Mouse (Mus musculus) stomach, embryonic 14.5 days (tissue): Measurements from ENCODE around the gene N4bp3. TPM values are rescaled to one million over a fixed set of nuclear protein-coding genes. Genes with fewer than 3 reads are reported as not detected.
"Not testable (repeated sequence)": the region's sequence is repeated elsewhere in the genome, so short reads cannot be mapped to it uniquely, and the experiment has no call there.

ENCODE experiments used
- ATAC-seq: fragments of 200-750 bp; cut with Nextera tagmentation; 2 replicates; pipeline ENCODE4 v1.8.0; 2017; ENCODE audit warnings: low read depth, moderate TSS enrichment; ENCODE audit not compliant: insufficient number of reproducible peaks, insufficient read depth, low FRiP score
- H3K27ac ChIP-seq: fragments of 300-500 bp; sonication (generic); 2 replicates; pipeline ENCODE4 v1.5.1; 2014; ENCODE audit warnings: mild to moderate bottlenecking, low read length, moderate library complexity, mixed read lengths
- H3K27me3 ChIP-seq: fragments of 300-500 bp; sonication (generic); 2 replicates; pipeline ENCODE4 v1.6.1; 2014; ENCODE audit warnings: low read length, control low read depth, mixed read lengths; ENCODE audit not compliant: control insufficient read depth, insufficient read depth
- H3K36me3 ChIP-seq: fragments of 300-500 bp; sonication (generic); 2 replicates; pipeline ENCODE4 v1.6.1; 2014; ENCODE audit warnings: mild to moderate bottlenecking, control low read depth, low read length, moderate library complexity, mixed read lengths; ENCODE audit not compliant: control insufficient read depth, insufficient read depth
- H3K4me1 ChIP-seq: fragments of 300-500 bp; sonication (generic); 2 replicates; pipeline ENCODE4 v1.6.1; 2014; ENCODE audit warnings: low read length, control low read depth, mixed read lengths; ENCODE audit not compliant: control insufficient read depth, insufficient read depth
- H3K4me2 ChIP-seq: fragments of 300-500 bp; sonication (generic); replicated peaks from 2 replicates; pipeline ENCODE4 v1.6.1; 2014; ENCODE audit warnings: low read depth, low read length, control low read depth
- H3K4me3 ChIP-seq: fragments of 300-500 bp; sonication (generic); 2 replicates; pipeline ENCODE4 v1.5.1; 2014; ENCODE audit warnings: low read depth, low read length, control low read depth
- H3K9ac ChIP-seq: fragments of 300-500 bp; sonication (generic); replicated peaks from 2 replicates; pipeline ENCODE4 v1.6.1; 2014; ENCODE audit warnings: low read depth, mild to moderate bottlenecking, control low read depth, low read length, moderate library complexity, mixed read lengths
- H3K9me3 ChIP-seq: fragments of 300-500 bp; sonication (generic); 2 replicates; pipeline ENCODE4 v1.6.1; 2016; ENCODE audit warnings: low read depth, low read length, control low read depth; ENCODE audit not compliant: control insufficient read depth
- WGBS: fragments of 180-500 bp; shearing (Covaris S2); extraction: QIAGEN DNeasy Blood & Tissue Kit; methylation state at CpG from one replicate; pipeline ENCODE4 v1.1.7; 2014; 5-methylcytosine and 5-hydroxymethylcytosine counted together
- polyA plus RNA-seq: library from polyadenylated mRNA; unstranded; fragments of >200 nt; fragmentation: Nextera tagmentation; extraction: Ambion mirVana; gene quantifications from 2 replicates; pipeline ENCODE4 v1.2.1, GENCODE M21; 2014

N4bp3 gene
- polyA plus RNA-seq, 1 experiment from 2014 or later, result 12.7 TPM

DNA sequence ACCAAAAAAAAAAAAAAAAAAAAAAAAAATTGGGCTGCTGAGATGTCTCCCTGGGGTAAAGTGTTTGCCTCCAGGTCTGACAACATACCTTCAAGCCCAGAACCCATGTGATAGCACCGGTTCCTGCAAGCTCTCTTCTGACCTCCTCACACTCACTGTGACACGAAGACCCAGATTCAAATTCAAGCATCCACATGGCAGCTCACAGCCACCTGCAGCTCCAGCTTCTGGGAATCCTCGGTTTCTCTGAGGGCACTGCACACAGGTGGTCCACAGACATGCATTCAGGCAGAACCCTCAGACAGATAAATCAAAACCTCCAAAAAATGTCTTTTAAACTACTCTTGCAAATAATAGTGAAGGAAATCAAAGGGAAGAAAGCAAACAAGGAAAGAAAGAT is 28.8 kb upstream of the N4bp3 start:
- H3K36me3 ChIP-seq, result no peaks in the 10 kb centered on the region
- 66% methylated on average over 3 of the region's 3 CpGs for WGBS
- no peak for ATAC-seq
- no peaks in the 10 kb centered on the region for H3K4me1 ChIP-seq
- no peak overlapping the region for H3K9ac ChIP-seq
- no peak overlapping the region for H3K4me2 ChIP-seq
- no peak overlapping the region for H3K4me3 ChIP-seq
- H3K27me3 ChIP-seq, result no peaks in the 10 kb centered on the region
- no peaks in the 10 kb centered on the region for H3K9me3 ChIP-seq
- no peak overlapping the region for H3K27ac ChIP-seq

DNA sequence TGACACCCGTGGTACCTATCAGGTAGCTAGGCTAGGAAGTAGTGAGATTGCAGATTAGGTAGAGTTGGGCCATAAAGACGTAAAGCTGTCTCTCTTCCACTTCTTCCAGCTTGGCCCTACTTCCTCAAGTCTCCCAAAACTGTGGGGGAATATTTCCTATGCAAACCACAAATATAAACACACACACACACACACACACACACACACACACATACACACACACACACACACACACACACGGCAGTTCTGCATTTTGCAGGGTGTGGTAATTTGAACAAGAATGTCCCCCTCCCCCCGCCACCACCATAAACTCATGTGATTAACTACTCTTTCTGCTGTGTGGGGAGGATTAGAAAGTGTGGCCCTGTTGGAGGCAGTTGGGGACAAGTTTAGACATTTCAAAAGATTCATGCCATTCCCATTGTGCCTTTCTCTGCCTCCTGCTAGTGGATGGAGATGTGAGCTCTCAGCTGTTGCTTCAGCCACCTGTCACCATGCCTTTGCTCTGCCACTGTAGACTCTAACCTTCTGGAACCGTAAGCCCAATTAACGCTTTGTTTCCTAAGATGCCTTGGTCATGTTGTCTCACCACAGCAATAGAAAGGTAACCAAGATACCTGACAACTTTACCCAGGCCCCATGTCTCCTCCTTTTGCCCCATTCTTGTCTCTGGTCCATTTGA is 27.2 kb upstream of the N4bp3 start:
- ATAC-seq, result no peak
- 62% methylated on average over 6 of the region's 6 CpGs for WGBS
- H3K4me1 ChIP-seq, result no peaks in the 10 kb centered on the region
- H3K4me2 ChIP-seq, result no peak overlapping the region
- H3K27ac ChIP-seq, result no peak overlapping the region
- no peaks in the 10 kb centered on the region for H3K36me3 ChIP-seq
- H3K9me3 ChIP-seq, result no peaks in the 10 kb centered on the region
- H3K27me3 ChIP-seq, result no peaks in the 10 kb centered on the region
- no peak overlapping the region for H3K9ac ChIP-seq
- no peak overlapping the region for H3K4me3 ChIP-seq

DNA sequence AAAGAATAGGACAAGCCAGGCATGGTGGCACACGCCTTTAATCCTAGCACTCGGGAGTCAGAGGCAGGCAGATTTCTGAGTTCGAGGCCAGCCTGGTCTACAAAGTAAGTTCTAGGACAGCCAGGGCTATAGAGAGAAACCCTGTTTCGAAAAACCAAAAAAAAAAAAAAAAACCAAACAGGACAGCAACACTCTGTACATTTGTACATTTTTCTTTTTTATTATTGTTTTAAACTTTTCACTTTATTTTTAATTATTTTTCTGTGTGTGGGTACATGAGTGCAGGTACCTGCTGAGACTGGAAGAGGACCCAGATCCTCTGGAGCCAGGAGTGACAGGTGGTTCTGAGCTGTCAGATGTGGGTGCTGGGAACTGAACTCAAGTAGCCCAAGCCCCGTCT is 24.7 kb upstream of the N4bp3 start:
- no peak for ATAC-seq
- Histone ChIP-seq H3K4me2 (no peak overlapping the region), H3K9me3 (no peaks in the 10 kb centered on the region), H3K4me1 (no peaks in the 10 kb centered on the region), H3K27me3 (no peaks in the 10 kb centered on the region), H3K9ac (no peak overlapping the region), H3K4me3 (no peak overlapping the region), H3K27ac (no peak overlapping the region), H3K36me3 (no peaks in the 10 kb centered on the region)
- WGBS, result 76% methylated on average over 5 of the region's 5 CpGs

DNA sequence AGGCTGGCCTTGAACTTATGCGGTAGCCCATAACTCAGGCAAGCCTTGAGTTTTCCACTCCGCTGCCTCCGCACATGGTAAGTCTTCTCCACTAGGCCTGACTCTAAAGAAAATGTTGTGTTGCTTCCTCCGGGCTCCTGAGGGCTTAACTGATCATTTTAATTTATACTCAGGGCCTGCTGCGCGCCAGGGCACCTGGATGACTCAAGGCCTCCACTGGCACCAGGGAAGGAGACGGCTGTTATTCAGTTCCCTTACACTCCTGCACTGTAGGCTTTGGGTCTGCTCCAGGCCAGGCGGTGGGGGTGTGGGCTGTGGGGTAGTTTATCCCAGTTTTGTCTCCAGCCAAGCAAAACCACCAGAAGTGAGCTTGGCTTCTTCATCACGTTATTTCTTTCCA is 22.6 kb upstream of the N4bp3 start:
- Histone ChIP-seq H3K27ac (no peak overlapping the region), H3K36me3 (no peaks in the 10 kb centered on the region), H3K4me2 (no peak overlapping the region), H3K4me3 (no peak overlapping the region), H3K9ac (no peak overlapping the region), H3K9me3 (no peaks in the 10 kb centered on the region), H3K4me1 (no peaks in the 10 kb centered on the region), H3K27me3 (no peaks in the 10 kb centered on the region)
- 79% methylated on average over 9 of the region's 9 CpGs for WGBS
- ATAC-seq, result no peak

DNA sequence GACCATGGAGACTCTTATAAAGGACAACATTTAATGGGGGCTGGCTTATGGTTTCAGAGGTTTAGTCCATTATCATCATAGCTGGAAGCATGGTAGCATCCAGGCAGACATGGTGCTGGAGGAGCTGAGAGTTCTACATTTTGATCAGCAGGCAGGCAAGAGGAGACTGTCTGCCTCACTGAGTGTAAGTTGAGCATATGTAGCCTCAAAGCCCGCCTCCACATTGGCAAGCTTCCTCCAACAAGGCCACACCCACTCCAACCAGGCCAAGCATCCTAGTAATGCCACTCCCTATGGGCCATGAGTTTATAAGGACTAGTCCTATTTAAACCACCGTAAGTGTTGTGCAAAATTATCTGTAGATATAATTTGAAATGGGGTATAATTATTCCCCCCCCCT is 20.7 kb upstream of the N4bp3 start:
- Histone ChIP-seq H3K4me3 (no peak overlapping the region), H3K4me2 (no peak overlapping the region), H3K4me1 (no peaks in the 10 kb centered on the region), H3K36me3 (no peaks in the 10 kb centered on the region), H3K9me3 (no peaks in the 10 kb centered on the region), H3K27me3 (no peaks in the 10 kb centered on the region), H3K9ac (no peak overlapping the region), H3K27ac (no peak overlapping the region)
- ATAC-seq, result no peak
- WGBS, result 82% methylated on average over 2 of the region's 2 CpGs

DNA sequence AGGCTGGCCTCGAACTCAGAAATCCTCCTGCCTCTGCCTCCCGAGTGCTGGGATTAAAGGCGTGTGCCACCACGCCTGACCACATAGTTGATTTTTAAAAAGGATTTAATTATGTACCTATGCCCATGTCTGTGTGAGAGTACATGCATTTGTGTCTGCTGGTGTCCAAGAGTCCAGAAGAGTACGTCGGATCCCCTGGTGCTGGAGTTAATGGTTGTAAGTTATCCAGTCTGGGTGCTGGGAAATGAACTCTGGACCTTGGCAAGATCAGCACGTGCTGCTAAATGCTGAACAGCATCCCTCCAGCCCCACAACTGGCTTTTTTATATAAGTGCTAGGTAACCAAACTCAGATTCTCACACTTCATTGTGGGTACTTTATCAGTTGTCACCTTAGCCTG is 20.2 kb upstream of the N4bp3 start:
- Histone ChIP-seq H3K4me3 (no peak overlapping the region), H3K36me3 (no peaks in the 10 kb centered on the region), H3K9me3 (no peaks in the 10 kb centered on the region), H3K9ac (no peak overlapping the region), H3K27me3 (no peaks in the 10 kb centered on the region), H3K4me2 (no peak overlapping the region), H3K27ac (no peak overlapping the region), H3K4me1 (no peaks in the 10 kb centered on the region)
- ATAC-seq, result no peak
- 97% methylated on average over 7 of the region's 7 CpGs for WGBS

DNA sequence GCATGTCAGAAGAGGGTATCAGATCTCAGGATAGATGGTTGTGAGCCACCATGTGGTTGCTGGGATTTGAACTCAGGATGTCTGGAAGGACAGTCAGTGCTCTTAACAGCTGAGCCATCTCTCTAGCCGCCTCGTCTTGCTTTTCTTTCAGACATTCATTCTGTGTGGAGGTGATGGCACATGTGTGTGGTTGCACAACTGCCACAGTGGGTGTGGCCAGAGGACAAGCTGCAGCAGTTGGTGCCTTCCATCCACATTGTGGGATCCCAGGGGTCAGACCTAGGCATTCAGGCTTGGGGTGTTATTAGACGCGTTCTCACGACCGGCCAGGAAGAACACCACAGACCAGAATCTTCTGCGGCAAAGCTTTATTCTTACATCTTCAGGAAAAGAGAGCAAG is 14.1 kb upstream of the N4bp3 start:
- not testable (repeated sequence) for H3K4me1 ChIP-seq, H3K36me3 ChIP-seq, H3K4me2 ChIP-seq, H3K9ac ChIP-seq, H3K27ac ChIP-seq, H3K9me3 ChIP-seq, H3K27me3 ChIP-seq, ATAC-seq, H3K4me3 ChIP-seq
- 94% methylated on average over 7 of the region's 7 CpGs for WGBS

DNA sequence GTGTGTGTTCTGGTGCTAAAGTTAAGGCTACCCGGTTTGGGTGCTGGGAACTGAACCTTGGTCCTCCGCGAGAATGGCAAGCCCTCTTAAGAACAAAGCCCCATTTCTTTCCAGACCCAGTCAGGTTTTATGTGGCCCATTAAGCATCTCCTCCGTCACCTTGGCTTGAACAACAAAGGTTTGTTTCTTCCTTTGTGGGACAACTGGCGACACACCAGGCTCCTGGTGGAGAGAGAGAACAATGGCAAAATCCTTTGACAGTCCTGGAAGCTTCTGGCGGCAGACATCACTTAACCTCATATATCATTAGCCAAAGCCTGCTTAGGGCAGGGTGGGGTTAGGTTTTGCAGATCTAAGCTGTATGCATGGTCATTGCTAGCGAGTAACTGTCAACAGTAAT is 12.0 kb upstream of the N4bp3 start:
- Histone ChIP-seq H3K27ac (no peak overlapping the region), H3K4me1 (no peaks in the 10 kb centered on the region), H3K9me3 (no peaks in the 10 kb centered on the region), H3K4me2 (no peak overlapping the region), H3K27me3 (no peaks in the 10 kb centered on the region), H3K9ac (no peak overlapping the region), H3K4me3 (no peak overlapping the region), H3K36me3 (no peaks in the 10 kb centered on the region)
- ATAC-seq, result no peak
- WGBS, result 82% methylated on average over 7 of the region's 7 CpGs

DNA sequence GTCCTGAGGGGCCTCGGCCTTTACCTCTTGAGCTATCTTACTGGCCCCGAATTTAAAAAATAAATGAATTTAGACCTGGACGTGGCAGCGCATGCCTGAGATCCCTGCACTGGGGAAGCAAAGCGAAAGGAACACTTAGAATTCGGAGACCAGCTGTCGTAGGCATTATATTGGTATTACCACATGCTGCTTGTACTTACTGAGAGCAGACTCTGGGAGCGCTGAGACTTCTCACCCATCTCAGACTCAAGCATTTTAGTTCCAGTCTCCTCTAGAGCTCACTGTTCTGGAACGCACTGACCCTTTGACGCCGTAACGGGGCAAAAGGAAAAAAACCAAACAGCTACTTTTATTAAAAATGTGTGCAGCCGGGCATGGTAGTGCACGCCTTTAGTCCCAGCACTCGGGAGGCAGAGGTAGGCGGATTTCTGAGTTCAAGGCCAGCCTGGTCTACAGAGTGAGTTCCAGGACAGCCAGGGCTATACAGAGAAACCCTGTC is 11.3 kb upstream of the N4bp3 start:
- H3K4me1 ChIP-seq, result no peaks in the 10 kb centered on the region
- H3K27ac ChIP-seq, result no peak overlapping the region
- H3K4me2 ChIP-seq, result no peak overlapping the region
- no peaks in the 10 kb centered on the region for H3K36me3 ChIP-seq
- H3K27me3 ChIP-seq, result no peaks in the 10 kb centered on the region
- H3K4me3 ChIP-seq, result no peak overlapping the region
- no peak for ATAC-seq
- no peak overlapping the region for H3K9ac ChIP-seq
- 88% methylated on average over 16 of the region's 16 CpGs for WGBS
- H3K9me3 ChIP-seq, result no peaks in the 10 kb centered on the region
